Mouse (Mus musculus): ENCODE measurements around the gene Olfr49.

Gene Olfr49

DNA sequence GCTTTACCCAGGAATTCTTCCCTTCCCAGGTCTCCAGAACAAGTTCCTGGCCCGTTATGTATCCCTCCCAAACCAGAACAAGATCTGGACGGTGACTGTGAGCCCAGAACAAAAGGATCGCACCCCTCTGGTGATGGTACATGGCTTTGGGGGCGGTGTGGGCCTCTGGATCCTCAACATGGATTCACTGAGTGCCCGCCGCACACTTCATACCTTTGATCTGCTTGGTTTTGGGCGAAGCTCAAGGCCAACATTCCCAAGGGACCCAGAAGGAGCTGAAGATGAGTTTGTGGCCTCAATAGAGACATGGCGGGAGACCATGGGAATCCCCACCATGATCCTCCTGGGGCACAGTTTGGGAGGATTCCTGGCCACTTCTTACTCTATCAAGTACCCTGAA is 22.1 kb downstream of the Olfr49 start:
- no peak for DNase-seq (ENCODE audit: low read depth, low spot score)

GRCm38 (mm10) chr14:54261386-54261785 is 23.4 kb downstream of the Olfr49 start:
- no peak for DNase-seq (ENCODE audit: low read depth, low spot score)

- DNase-seq (ENCODE audit: low read depth, low spot score), result no peak
Measured at GRCm38 (mm10) chr14:54260196-54260595, 24.5 kb downstream of the Olfr49 start.

DNA sequence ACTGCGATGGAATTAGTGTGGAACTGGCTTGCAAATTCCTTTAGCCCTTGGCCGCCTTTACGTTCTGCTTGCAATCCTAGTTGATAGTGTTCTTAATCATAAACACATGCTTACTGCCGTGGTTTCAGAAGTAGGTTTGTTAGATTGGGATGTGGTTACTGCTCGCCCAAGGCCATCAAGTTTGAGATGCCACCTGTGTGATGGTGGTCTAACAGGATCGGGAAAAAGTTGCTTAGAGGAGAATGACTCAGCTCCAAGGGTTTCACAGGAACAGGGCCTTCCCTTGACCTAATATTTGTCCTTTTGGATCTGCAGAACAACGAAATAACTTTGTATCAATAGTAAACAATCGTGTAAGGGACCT is 25.0 kb downstream of the Olfr49 start:
- DNase-seq (ENCODE audit: low read depth, low spot score), result no peak

DNA sequence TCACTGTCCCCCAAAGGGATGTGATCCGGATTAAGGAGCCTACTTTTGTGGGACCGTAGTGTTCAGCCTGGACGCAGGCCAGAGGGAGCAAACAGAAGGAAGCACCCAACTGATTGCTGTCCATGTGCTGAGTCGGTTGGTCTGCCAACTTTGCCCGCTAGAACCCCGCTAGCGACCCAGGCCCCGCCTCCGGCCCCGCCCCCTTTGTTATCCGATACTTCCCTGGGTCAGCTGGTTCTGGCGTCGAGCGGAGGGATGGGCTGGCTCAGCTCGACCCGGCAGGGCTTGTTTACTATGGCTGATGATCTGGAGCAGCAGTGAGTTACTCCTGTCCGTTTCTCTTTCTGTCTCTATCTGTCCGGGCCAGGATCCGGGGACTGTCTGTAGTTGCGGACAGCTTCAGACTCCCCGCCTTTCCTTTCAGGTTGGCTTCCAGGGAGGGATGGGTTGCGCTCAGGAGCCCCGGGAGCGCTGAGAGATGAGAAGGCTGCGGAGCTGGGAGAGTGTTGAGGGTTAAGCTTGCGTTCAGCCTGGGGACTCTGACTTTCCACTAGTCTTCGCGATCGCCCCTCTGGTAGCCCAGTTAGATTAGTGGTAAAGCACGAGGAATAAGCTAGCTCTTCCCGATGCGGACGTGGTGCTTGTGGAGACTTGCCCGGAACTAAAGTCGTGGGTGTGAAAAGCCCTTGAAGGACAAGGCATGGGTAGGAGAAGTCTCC is 25.6 kb downstream of the Olfr49 start:
- DNase-seq (ENCODE audit: low read depth, low spot score), result peak; percentile 80

DNA sequence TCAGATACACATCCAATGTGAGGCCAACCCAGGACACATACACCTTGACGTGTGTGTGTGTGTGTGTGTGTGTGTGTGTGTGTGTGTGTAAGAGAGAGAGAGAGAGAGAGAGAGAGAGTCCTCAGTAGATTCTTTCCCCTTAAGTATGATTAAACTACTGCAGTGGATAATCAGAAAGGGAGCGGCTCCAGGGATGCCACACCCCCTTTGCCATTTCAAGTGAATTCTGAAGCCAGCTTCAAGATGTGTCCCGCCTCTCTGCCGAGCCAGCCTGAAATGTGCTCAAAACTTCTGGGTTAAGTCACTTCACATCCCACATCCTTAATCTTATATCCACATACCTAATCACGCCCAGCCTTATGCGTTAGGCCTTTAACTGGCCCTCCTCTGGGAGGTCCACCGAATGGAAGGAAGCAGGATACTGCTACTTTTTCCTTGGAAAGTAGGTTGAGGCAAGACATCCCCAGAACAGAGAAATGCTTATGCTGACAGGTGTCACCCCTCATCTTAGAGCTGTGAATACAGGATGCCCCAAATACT is 26.5 kb downstream of the Olfr49 start:
- no peak for DNase-seq (ENCODE audit: low read depth, low spot score)

DNA sequence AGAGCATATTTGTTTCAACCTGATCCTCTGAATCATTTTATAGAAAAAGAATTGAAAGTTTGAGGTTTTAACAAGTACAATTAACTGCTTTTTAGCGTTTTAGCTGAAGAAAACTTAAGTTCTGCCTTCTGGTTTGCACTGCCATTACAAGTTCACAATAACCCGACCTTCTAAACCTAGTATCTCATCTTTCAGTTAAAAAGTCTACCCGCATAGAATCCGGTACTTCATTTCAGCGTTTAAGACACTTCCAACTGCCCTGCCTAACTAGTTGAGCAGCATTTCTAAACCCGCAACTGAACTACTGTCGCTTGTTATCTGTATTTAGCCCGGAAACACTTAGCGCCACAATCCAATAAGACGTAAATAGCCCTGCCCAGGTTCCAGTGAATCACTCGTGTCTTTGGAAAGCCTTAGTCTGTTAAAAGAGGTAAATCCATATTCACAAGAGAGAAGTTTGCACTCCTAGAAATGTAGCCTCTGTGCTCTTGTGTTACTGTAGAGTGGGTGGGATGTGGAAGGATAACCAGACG is 30.0 kb downstream of the Olfr49 start:
- no peak for DNase-seq (ENCODE audit: low read depth, low spot score)

- DNase-seq (ENCODE audit: low read depth, low spot score), result peak; percentile 98
Measured at GRCm38 (mm10) chr14:54253741-54254291, 30.9 kb downstream of the Olfr49 start, which contains the start of the genes Dad1 and Abhd4. Gene Dad1, minus strand, starts transcription at chr14:54254104. Gene Abhd4, plus strand, starts transcription at chr14:54254188.

DNA sequence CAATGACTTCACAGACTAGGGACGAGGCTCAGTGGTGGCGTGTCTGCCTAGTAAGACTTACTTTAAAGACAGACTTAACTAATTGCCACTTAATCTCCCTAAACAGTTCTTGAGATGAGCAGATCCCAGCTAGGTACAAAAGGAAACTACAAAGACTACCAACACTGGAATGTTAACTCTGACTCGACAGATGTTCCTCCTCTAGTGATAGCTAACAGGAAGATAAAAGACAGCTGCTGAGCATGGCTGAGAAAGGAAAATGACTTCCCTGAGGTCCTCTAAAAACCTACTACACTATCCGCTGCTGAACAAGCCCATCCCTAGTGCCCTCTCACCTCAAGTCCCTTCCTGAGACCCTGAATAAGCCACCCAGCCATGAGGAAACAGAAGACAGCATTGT is 34.6 kb downstream of the Olfr49 start:
- no peak for DNase-seq (ENCODE audit: low read depth, low spot score)

GRCm38 (mm10) chr14:54249326-54249725 is 35.4 kb downstream of the Olfr49 start:
- no peak for DNase-seq (ENCODE audit: low read depth, low spot score)

- no peak for DNase-seq (ENCODE audit: low read depth, low spot score)
Measured at GRCm38 (mm10) chr14:54246232-54246631, 38.5 kb downstream of the Olfr49 start.

GRCm38 (mm10) chr14:54244183-54244582 is 40.6 kb downstream of the Olfr49 start:
- DNase-seq (ENCODE audit: low read depth, low spot score), result no peak

DNA sequence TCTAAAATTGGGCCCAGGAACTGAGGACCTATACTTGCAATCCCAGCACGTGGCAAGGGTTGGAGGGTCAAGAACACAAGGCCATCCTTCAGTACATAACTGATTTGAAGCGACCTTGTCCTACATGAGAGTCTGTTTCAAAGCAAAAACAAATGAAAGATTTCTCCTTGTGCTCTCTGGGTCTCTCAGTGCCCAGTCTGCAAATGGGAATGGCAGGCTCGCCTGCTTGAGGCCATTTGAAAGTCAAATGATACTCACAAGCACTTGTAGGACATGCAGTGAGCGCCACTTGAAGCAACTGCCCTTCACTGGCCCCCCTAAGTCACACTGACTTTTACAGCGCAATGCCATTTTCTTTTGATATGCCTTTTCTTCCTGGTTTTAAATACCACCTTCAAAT is 44.2 kb downstream of the Olfr49 start:
- DNase-seq (ENCODE audit: low read depth, low spot score), result no peak

DNA sequence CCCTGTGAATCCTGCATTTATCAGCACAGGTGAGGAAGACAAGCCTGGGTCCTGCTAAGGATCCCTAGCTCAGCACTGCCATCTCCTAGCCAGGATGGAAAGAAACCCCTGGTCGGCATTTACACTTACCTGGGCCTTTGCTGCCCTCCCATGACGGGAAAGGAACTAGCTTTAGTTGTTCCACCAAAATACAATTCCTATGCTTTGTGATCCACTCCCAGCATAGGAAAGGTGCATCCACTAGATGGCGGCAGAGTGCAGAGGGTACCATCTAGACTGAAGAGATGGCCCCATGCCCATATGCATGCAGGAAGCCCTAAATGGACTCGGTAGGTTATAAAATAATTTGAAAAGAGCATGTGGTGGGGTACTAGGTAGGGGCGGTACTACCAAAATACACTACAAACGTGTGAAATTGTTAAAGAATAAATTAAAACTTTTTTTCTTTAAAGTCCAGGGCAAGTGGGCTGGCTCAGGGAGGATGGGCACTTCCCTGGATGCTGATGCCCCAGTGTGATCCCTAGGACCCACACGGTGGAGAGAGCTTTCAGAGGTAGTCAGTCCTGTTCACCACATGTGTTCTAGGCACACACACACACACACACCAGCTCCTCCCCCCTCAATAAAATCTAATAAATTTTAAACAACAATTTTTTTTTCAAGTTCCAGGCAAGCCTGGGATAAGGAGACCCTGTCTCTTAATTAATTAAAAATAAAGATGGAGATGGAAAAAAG is 45.6 kb downstream of the Olfr49 start:
- peak; percentile 63 for DNase-seq (ENCODE audit: low read depth, low spot score)

DNA sequence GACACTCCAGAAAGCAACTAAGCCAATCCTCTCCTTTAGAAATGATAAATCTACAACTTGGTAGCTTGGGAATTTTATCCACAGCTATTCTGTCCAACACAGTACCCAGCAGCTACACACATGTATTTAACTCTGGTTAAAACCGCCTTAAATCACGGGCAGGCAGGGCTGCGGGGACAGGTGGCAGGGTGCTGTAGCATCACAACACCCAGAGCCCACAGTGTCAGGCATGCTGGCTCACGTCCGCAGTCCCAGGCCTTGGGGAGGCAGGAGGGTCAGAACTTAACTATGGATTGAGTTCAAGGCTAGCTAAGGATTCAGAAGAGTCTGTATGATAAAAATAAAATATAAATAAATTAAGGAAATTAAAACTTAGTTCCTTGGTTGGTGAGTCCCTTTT is 47.9 kb downstream of the Olfr49 start:
- no peak for DNase-seq (ENCODE audit: low read depth, low spot score)

DNA sequence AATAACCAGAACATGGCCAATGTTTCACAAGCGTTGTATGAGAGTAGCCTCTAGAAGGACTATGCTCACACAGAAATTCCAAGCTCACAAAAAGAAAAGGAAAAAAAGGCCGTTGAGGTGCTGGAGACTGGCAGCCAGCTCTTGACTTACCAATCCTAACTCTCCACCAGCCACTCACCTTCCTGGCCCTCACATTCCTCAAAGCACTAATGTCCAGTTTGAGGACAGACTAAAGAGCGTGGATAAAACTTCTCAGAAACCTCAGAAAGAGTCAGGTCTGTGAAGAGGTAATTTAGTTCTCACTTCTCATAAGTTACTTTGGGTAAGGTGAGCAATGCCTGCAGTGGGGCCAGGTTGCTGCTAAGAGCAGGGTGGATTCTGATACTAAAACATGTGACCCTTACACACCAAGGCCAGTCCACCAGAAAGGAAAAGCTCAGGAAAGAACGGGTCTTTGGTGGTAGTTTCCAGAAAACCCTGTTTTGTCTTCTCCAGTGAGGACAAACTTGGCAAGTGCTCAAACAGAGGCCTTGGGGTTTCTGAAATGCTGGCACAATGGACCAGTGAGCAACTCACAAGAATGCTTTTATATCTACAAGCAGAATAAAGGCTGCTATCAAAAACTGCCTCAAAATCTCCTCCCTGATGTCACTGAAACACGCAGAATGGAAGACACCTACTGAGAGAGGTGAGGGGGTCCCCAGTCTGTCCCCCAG is 48.8 kb downstream of the Olfr49 start:
- no peak for DNase-seq (ENCODE audit: low read depth, low spot score)

GRCm38 (mm10) chr14:54234231-54235040 is 50.3 kb downstream of the Olfr49 start:
- DNase-seq (ENCODE audit: low read depth, low spot score), result no peak

DNA sequence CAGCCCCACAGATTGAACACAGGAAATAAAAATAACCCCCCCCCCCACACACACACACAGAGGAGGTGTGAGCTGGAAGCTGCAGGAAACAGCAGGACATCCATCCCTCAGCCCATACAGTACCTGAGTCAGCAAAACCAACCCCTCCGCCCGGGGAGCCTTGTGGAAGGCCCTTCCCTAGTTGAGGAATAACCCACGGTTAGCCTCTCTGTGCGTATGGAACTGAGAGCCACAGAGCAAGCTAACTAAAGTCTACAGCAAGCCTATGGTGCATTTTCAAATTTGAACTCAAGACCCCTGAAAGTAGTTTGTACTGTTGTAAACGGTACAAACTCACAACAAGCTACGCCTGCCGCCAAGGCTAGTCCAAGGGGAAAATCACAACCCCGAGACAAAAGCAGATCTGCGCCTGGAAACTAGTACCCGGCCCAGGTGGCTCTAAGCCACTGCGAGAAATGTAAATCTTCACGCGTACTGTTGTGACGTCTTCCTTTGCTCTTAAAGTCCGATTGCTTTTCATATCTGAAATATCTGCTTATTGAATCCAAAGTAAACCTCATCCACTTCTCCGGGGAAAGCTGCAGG is 51.1 kb downstream of the Olfr49 start:
- no peak for DNase-seq (ENCODE audit: low read depth, low spot score)

- DNase-seq (ENCODE audit: low read depth, low spot score), result peak; percentile 52
Measured at GRCm38 (mm10) chr14:54232811-54233558, 51.8 kb downstream of the Olfr49 start.

DNA sequence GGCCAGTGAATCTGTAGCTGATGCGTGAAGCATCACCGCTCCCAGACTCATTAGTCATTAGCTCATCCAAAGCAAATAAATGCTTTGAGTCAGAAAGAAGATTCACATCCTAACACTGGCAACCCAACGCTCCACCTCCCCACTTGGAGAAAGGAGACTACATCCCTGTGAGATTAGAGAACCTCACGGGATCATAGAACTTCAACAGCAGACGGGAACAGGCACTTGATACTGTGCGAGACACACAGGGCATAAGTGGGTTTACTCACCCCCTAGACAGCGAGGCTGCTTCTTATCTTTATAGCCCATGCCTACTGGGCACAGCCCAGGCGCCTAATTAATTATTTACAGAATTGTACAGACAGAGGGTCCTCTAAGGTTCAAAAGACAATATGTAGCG is 52.6 kb downstream of the Olfr49 start:
- DNase-seq (ENCODE audit: low read depth, low spot score), result no peak
